Mouse (Mus musculus): Measurements from ENCODE around the gene Cox11.

Cox11 gene

DNA sequence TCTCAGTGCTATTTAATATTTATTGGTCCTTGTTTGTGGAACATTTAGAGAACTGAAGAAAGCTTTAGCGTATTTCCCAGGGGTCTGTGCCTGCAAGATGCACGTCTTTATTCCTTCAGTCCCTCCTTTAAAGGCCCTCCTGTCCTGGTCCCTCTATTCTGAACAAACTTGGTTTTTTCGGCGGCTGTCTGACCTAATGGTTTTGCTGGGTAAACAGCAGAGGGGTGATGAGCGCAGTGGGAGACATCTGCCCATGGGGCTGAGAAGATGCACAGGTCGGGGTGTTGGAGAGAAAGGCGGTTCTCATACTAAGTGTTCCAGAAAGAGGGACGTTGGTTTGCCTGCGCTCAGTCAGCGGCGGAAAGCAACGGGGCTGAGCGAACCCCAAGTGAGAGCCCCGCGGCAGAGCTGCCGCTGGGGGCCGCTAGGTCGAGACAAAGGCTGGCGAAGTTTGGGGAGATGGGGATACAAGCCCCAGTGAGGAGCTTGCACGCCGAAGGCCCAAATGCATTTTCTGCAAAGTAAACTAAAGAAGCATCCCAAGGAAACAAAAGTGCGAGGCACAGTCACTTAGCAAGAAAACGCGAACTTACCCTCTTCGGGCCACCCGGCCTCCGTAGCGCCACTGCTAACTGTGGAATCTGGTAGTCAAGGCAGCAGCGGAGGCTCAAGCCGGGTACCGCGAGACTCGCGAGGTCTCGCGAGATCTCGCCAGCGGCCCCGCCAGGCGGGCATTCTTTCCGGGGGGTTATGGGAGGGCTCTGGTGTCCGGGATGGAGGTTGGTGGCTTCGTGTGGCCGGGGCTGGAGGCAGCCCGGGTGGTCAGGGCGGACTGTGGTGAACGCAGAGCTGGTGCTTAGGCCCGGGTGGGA lies at the start of gene Cox11, which contains the start of gene Stxbp4:
Gene Cox11, plus strand, starts transcription at position 734 of the 872 bp plus-strand sequence.
Gene Stxbp4, minus strand, starts transcription at position 645 of the 872 bp plus-strand sequence.
- DNase-seq (ENCODE audit: low read depth), result peak; percentile 98

DNA sequence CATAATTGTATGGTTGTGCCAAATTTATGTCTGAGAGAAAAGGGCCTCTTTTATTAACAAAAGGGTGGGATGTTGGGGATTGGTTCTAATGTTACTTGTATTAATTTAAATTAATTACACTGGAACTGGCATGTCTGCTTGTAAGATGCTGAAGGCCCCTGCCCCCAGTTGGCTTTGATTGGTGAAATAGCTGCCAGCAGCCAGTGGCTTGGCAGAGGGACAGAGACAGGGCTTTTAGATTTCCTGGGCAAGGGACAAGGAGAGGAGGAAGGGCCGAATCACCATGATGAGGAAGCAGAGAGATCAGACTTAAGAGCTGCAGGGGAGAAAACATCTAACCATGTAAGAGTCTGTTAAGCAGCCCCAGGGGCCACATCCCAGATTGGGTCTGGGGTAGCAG lies 47.0 kb upstream of the Cox11 start:
- no peak for DNase-seq (ENCODE audit: low read depth)

DNA sequence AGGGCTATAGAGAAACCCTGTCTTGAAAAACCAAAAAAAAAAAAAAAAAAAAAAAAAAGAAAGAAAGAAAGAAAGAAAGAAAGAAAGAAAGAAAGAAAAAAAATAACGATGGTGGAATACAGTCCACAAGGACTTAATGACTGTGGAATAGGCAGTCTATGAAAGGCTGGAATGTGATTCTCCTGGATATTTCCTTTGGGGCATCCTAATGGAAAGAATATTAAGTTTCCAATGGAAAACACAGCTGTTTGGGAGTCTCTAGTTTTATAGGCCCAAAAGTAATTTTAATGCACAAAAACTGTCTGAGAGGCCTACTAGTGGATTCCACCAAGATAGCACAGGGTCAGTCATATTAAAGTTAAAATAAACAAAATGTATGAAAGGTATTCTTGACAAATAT lies 42.1 kb upstream of the Cox11 start:
- no peak for DNase-seq (ENCODE audit: low read depth)

DNA sequence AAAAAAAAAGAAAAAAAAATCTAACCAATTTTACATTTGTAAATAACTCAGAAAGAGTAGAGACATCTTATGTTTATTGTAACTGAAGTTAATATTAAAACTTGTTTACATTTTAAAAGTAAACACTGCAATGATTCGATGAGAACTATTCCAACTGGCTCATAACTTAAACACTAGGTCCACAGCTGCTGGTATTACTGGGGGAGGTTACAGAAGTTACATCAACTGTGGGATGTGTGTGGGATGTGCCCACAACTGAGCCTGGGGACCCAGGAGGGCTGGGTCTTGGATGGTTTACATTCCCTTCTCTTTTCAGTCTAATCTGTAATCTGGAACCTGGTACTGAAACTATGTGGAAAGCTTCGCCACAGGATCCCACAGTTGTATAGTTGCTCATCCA lies 34.9 kb upstream of the Cox11 start:
- no peak for DNase-seq (ENCODE audit: low read depth)

DNA sequence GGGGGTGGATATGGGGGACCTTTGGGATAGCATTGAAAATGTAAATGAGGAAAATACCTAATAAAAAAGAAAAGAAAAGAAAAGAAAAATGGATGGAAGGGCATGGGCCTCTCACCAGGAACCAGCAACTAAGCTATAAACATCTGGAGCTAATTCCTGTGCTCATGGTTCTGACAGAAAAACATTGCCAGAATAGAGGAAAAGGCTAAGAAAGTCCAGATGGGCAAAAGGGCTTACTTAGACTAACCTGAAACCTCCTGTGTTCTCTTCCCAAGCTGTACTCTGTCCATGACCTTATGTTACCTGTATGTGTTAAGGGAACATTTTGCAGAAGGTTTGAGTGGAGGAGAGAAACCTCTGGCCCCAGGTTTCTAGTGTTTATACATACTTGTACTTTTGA lies 25.9 kb upstream of the Cox11 start:
- peak; percentile 11 for DNase-seq (ENCODE audit: low read depth)

DNA sequence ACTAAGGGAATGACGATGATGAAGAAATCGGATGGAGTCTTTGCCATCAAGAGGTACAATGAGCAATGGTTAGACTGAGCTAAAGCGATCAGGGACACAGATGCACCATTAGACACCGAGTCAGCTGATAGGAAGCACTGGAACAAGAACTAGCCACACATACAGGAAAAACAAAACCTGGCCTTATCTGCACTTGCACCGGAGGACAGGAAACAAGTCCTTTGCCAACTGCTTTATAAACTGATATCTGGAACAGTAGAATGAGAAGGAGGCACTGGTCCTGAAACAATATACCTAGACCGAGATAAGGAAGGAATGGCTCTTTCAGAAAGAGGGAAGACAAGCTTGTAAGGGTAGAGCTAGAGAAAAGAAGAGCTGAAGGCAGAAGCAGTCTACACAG lies 23.2 kb upstream of the Cox11 start:
- DNase-seq (ENCODE audit: low read depth), result no peak

DNA sequence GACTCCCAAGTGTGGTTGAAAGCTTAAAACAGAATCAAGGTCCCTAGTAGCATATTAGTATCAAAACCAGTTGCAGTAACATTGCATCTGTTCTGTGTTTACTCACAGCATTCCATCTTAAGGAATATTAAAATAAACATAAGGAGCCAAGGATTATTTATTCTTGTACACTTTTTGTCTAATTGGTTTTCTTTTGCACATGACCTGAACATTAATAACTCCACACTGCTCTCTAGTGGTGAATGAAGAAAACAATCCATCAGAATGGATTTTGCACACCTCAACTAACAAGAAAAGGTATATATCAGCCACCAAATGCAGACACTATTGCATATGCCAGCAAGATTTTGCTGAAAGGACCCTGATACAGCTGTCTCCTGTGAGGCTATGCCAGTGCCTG lies 21.5 kb upstream of the Cox11 start:
- peak; percentile 66 for DNase-seq (ENCODE audit: low read depth)

DNA sequence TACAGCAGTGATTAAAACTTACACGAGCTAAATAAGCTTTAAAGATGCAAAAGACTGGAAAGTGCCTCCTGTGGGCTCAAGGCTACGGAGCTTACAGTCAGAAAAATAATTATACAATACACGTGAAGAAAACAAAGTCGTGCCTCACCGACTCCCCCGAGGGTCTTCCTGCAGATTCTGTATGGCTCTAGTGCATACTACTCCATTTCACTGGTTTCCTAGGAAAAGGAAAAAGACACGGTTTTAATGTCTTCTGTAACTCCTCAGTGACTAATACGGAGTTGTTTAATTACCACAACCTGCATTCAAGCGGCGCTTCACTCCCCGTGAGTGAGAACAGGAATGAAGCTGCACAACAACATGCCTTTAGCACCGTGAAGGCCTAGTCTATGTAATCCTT lies 15.9 kb upstream of the Cox11 start:
- DNase-seq (ENCODE audit: low read depth), result no peak

DNA sequence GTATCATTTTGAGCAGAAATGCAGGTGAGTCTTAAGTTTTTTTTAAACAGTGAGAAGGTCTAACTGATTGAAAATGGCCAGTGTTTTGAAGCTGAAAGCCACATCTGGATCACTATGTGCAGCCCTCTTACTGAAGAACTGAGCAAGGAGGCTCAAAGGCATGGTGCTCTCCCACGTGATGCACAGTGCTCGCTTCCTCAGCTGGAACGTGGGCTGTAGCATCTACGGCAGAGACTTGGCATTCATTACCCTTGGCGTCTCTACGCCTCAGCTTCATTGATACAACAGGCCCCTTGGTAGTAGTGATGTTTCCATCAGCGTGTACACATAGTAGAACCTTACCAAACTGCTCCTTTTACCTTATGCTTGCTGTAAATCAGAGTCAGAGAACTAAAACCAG lies 15.5 kb upstream of the Cox11 start:
- no peak for DNase-seq (ENCODE audit: low read depth)

DNA sequence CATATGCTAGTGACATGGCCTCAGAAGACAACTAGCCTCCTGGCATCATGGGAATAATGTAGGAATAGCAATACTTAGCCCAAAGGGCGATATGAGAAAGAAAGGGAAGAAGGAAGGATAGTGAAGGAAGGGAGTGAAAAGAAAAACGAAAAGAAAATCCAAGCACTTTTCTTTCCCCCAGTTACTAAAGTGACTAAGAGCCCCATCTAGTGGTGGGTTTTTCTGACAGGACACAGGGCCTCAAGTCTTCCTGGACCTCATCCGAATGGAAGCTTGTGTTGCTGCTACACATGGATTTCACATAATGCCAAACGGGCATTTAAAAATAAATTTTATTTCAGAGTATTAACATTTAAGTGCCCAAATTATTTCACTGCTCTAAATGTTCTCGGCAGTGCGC lies 14.5 kb upstream of the Cox11 start:
- peak; percentile 83 for DNase-seq (ENCODE audit: low read depth)

DNA sequence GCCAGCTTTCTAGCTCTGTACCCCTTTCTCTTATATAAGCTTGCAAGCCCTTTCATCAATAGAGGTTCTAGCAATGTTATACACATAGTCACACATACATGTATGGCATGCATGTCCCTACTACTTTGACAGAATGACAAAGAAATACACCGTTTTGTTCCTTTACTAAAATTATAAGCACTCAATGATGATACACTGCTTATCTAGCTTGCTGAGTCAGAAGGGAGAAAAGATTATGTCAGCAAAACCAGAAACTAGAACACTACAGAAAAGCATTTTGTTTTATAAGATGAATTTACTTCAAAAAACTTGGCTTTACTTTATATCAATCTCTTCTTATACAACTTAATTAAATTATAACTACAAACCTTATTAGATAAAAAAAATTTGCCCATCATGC lies 12.8 kb upstream of the Cox11 start:
- DNase-seq (ENCODE audit: low read depth), result no peak

DNA sequence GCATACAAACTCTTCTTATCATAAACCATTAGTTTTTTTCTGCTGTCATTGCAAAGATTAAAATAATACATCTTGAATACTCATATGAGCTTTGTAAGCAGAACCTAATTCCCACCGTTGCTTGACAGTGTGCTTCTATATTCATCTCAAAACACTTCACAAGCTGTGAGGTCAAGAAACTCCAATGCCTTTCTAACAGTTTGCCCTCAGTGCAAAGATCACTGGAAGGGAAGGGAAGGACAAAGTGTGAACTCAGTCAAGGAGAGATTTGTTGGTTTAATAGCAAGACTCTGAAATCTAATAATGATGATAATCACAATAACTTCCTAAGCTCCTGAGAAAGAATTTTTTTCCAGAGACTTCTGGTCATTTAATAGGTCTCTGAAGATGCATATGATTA lies 10.2 kb upstream of the Cox11 start:
- no peak for DNase-seq (ENCODE audit: low read depth)

DNA sequence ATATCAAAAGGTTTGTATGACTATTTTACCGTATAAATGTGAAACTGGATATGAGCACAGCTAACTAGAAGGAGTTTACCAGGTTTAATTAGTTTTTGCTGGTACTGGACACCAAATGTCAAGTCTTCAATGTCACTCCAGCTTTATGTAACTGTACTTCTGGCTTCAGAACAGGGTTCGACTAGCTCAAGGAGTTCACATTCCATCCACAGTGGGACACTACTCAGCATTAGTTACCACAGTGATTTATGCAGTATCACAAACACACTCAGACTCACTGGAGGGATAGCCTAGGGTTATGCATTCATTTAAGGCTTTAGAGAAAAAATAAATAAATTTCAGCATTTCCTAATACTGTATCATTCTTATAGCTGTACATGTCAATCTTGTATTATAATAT lies 5.5 kb upstream of the Cox11 start:
- DNase-seq (ENCODE audit: low read depth), result no peak

DNA sequence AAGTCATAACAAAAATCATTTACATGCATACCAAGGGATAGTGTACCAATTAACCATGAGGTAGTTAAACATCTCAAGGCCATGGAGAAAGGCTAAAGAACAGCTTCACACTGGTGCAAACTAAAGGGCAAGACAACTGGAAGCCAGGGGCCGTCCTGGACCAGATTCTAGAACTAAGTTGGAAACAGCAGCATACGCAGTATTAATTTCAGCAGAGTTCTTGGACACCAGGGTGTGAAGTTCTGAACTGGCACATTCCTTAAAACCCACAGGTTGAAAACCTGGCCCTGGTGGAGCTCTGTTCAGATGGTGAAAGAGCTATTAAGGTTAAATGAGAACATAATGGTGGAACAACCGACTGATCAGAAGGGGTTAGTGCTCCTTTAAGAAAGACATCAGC lies 3.3 kb upstream of the Cox11 start:
- no peak for DNase-seq (ENCODE audit: low read depth)

DNA sequence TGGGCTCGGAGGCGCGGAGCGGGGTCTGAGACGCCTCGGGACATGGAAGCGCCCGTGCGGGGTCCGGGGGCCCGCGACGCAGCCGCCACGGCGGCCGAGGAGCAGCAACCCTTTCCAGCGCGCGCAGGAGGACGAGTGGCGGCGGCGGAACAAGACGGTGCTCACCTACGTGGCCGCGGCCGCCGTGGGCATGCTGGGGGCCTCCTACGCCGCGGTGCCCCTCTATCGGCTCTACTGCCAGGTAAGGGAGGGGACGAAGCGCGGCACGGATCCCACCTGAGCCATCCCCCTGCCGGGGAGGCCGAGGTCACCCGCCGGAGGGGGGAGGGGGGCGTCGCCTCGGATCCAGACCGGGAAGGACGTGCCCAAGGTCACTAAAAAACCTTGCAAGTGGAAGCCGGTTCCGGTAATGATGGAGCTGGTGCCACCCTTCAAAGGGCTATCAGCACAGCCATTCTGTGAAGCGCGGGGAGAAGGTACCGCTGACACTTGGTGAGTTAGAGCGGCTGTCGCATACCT lies 398 bp downstream of the Cox11 start:
- peak; percentile 45 for DNase-seq (ENCODE audit: low read depth)

DNA sequence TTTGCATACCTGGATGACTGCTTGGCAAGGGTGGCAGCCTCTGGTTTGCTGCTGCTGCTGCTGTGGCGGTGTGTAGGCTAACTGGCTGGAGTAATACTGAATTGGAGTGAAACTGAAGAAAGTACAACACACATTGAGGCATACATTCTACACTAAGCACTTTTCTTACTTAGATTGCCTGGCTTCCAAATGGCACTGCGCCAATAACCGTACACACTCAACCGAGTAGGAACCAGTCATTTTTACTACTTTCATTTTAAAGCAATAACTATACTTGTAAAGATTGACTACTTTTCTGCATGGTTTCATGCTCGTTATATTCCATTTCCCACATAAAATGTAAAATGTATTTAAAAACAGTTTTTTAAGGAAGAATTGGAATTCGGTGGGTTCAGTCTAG lies 11.8 kb downstream of the Cox11 start:
- DNase-seq (ENCODE audit: low read depth), result peak; percentile 63

DNA sequence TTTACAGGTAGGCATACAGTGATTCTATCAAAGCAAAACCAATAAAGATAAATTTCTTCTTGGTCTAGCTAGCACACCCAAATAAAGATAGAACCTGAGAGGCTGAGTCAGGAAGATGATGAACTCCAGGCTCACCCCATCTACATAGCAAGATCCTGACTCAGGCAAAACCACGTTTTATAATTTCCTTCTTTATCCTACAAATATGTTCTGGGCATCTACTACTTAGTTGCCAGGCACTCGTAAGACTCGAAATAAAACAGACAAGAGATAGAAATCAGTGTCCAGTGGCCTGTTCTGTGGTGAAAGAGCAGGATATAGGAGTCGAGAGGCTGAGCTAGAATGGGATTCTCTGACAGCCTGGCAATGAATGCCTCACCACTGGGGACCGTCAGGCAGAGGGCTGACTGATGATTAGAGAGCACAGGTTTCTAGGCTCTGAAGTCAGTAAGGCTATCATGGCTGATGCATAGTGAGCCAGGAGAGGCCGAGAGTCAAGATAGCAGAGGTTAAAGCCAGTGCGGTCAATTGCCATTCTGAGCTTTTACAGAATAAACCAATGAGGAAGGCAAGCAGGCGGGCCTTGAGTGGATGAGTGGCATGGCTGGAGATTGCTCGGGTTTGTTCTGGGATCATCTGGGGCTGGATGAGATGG lies 12.4 kb downstream of the Cox11 start:
- peak; percentile 62 for DNase-seq (ENCODE audit: low read depth)

DNA sequence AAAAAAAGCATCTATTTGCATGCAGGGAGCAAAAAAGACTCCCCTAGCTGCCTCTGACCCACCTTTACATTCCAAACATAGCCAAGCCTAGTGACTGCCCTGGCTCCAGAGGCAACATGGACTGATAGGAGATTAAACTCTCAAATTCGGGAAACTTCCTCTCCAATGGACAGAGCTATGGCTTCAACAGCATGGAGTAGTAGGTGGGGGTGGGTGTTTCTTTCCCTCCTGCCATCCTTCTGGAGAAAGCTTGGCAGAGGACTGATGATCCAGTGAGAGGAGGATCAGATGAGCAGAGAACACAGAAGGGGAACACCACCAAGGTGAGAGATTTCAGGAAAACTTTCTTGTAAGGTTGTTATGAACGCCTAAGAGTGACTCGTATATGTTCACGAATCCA lies 14.6 kb downstream of the Cox11 start:
- no peak for DNase-seq (ENCODE audit: low read depth)

DNA sequence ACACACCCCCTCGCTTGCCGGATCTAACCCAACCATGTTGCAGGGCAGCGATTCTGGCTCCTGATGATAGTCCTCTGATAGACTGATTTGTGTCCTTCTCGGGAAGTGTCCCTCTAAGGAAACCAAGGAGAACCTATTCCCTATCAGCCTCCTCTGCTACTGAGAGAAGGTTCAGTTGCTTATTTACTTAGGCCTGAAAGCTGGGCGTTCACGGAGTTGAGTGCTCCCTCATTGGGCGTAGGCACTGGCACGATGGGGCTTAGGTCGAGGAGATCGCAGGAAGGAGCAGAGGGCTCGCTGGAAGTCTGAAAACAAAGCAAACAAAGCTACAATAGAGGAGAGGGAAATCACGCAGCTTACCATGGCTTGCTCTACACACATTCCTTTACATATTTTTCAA lies 19.6 kb downstream of the Cox11 start:
- DNase-seq (ENCODE audit: low read depth), result no peak

DNA sequence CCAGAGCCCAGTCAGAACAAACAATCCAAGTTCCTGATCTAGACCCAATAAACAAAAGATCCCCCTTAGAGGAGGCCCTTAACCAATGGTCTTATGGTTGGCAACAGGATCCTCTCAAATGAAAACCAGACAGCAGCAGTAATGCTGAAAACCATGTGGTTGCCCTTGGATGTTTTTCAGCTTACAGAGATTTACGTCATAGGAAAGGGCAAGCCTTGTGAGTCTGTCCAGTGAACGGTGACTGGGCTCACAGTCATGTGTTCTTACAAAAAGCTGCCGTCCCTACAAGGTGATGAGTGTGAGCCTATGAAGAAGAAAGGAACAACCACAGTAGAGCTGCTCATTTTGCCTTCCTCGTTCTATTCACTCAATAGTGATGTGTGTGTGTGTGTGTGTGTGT lies 22.7 kb downstream of the Cox11 start:
- peak; percentile 91 for DNase-seq (ENCODE audit: low read depth)

DNA sequence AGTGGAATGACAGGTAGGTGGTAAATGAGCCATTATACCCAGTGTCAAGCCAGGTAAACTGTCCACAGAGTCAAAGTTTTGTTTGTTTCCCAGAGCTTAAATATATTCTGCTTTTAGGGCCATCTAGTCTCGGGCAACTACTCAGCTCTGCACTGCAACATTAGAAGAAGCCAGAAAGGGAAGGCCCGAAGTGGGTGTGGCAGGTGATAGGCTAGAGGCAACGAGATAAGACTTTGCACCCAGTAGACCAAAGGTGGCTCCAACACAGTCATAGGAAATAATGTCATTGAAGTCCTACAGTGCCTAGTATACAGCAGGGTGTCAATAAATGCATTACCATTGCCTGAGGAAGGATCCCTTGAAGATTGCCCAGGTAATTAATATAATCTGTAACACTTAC lies 25.1 kb downstream of the Cox11 start:
- no peak for DNase-seq (ENCODE audit: low read depth)

DNA sequence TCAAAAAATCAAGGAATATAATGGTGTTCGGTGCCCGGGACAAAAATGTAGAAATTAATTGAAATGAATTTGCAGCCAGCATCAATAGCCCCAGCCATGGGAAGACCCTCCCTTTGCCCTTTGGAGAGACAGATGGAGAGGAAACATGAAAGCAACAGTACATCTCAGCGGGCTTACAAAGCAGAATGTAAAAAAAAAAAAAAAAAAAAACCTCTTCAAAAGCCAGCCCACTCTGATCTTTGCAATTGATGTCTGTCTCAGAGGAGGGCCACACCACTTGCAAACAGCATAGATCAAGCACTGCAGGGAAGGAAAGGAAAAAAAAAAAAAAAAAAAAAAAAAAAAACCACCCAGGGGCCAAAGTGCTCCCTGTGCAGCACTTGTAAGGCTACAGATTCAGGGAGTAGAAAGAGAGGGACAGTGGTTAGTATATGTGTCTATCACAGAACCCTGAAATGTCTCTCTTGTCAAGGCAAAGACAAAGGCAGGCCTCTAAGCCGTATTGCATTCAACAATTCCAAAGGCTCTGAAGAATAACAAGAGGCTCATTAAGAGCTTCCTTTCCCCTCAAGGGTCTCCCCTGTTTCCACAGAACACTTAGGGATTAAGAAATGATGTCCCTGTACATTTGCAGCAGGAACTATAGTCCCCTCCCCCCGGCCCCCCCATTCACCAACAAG lies 25.8 kb downstream of the Cox11 start:
- no peak for DNase-seq (ENCODE audit: low read depth)

Measured in NIH3T3 (cell line).